Mouse (Mus musculus): ENCODE results near the gene Hebp1. TPM values are rescaled to one million over a fixed set of nuclear protein-coding genes. Genes with fewer than 3 reads are reported as not detected.

Hebp1 gene
- total RNA-seq, 4 experiments from 2014 or later = 48.6 to 60.9 (median 56.7) TPM

- no peak for DNase-seq (ENCODE audit: low spot score in 2 of 2)
These were observed 376 bp downstream of the Hebp1 start for GRCm38 (mm10) chr6:135197446-135197845.

GRCm38 (mm10) chr6:135196707-135197106, 1.1 kb downstream of the Hebp1 start:
- DNase-seq (ENCODE audit: low spot score in 2 of 2) = no peak

- no peak for DNase-seq (ENCODE audit: low spot score in 2 of 2)
These were observed 2.9 kb downstream of the Hebp1 start for GRCm38 (mm10) chr6:135194907-135195306.

- no peak for DNase-seq (ENCODE audit: low spot score in 2 of 2)
These were observed 4.1 kb downstream of the Hebp1 start for GRCm38 (mm10) chr6:135193733-135194132.

- DNase-seq (ENCODE audit: low spot score in 2 of 2) = no peak
These were observed 4.8 kb downstream of the Hebp1 start for GRCm38 (mm10) chr6:135192993-135193392.

- no peak for DNase-seq (ENCODE audit: low spot score in 2 of 2)
These were observed 5.9 kb downstream of the Hebp1 start for GRCm38 (mm10) chr6:135191906-135192305.

- no peak for DNase-seq (ENCODE audit: low spot score in 2 of 2)
These were observed 7.7 kb downstream of the Hebp1 start for GRCm38 (mm10) chr6:135190122-135190521.

GRCm38 (mm10) chr6:135188629-135189028, 9.2 kb downstream of the Hebp1 start:
- no peak for DNase-seq (ENCODE audit: low spot score in 2 of 2)

- no peak for DNase-seq (ENCODE audit: low spot score in 2 of 2)
These were observed 10.5 kb downstream of the Hebp1 start for GRCm38 (mm10) chr6:135187076-135187917.

- DNase-seq (ENCODE audit: low spot score in 2 of 2) = no peak
These were observed 13.9 kb downstream of the Hebp1 start for GRCm38 (mm10) chr6:135183961-135184360.

- DNase-seq (ENCODE audit: low spot score in 2 of 2) = no peak
These were observed 14.9 kb downstream of the Hebp1 start for GRCm38 (mm10) chr6:135182925-135183324.

GRCm38 (mm10) chr6:135178599-135178998, 19.2 kb downstream of the Hebp1 start:
- no peak for DNase-seq (ENCODE audit: low spot score in 2 of 2)

- no peak for DNase-seq (ENCODE audit: low spot score in 2 of 2)
These were observed 20.6 kb downstream of the Hebp1 start for GRCm38 (mm10) chr6:135177271-135177670.

GRCm38 (mm10) chr6:135175014-135175413, 22.8 kb downstream of the Hebp1 start:
- peak in 1 of 2 experiments; percentile 61 for DNase-seq (ENCODE audit: low spot score in 2 of 2)

- DNase-seq (ENCODE audit: low spot score in 2 of 2) = no peak
These were observed 26.1 kb downstream of the Hebp1 start for GRCm38 (mm10) chr6:135171736-135172135.

- DNase-seq (ENCODE audit: low spot score in 2 of 2) = no peak
These were observed 28.6 kb downstream of the Hebp1 start for GRCm38 (mm10) chr6:135169246-135169645.

- no peak for DNase-seq (ENCODE audit: low spot score in 2 of 2)
These were observed 29.4 kb downstream of the Hebp1 start for GRCm38 (mm10) chr6:135168471-135168870.

GRCm38 (mm10) chr6:135167380-135168311, 30.2 kb downstream of the Hebp1 start:
- DNase-seq (ENCODE audit: low spot score in 2 of 2) = peak; percentile 51 to 75

GRCm38 (mm10) chr6:135166712-135167111, 31.1 kb downstream of the Hebp1 start:
- DNase-seq (ENCODE audit: low spot score in 2 of 2) = no peak

- DNase-seq (ENCODE audit: low spot score in 2 of 2) = no peak
These were observed 31.6 kb downstream of the Hebp1 start for GRCm38 (mm10) chr6:135166262-135166661.

- no peak for DNase-seq (ENCODE audit: low spot score in 2 of 2)
These were observed 32.1 kb downstream of the Hebp1 start for GRCm38 (mm10) chr6:135165706-135166105.

- DNase-seq (ENCODE audit: low spot score in 2 of 2) = no peak
These were observed 32.6 kb downstream of the Hebp1 start for GRCm38 (mm10) chr6:135165191-135165590.
